Mouse (Mus musculus): Measurements from ENCODE around the gene Sdhb. TPM values are rescaled to one million over a fixed set of nuclear protein-coding genes. Genes with fewer than 3 reads are reported as not detected.

Gene Sdhb
- 242 TPM in 2 replicates for polyA plus RNA-seq (2015; fragmentation: Nextera tagmentation; extraction: Ambion mirVana)

DNA sequence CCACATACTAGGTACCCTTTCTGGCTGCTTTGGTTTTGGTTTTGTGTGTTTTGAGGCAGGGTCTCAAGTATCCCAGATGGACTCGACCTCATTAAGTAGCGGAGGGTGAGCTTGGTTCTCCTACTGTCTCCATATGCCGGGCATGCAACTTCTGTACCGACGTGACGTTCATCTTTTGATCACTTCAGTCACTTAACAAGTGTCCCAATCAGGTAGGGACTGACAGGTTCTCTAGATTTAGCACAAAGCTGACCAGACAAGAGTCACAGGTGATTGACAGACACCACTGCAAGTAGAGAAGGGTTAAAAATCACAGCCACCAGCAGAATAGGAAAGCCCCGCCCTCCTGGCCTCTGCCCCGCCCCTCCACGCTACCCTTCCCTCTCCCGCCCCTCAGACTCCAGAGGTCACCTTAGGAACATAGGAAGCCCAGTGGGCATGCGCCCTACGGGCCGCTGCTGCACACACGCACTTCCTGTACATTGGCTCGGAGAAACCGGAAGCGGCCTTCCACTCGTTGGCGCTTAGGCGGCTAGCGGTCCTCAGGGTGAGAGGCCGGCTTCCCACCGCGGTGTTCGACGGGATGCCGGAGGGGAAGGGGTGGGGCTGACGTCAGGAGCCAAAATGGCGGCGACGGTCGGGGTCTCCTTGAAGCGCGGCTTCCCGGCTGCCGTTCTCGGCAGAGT, at the start of gene Sdhb:
Gene Sdhb, plus strand, starts transcription at position 423 of the 686 bp plus-strand sequence.
- ATAC-seq (ENCODE audit: low read depth) (peak; percentile 97), DNase-seq (peak; percentile 94)
- WGBS (ENCODE audit: insufficient replicate concordance): 5% methylated on average over 37 of the region's 37 CpGs
- no peaks in the 10 kb centered on the region for H3K9me3 ChIP-seq (replicated peaks)
- peak within 1 kb of the TSS; percentile 94 for H3K4me3 ChIP-seq (replicated peaks)
- H3K36me3 ChIP-seq: 0 out of 2 replicates have a peak, but pooled peaks cover 2% of the 10 kb centered on the region
- H3K27ac ChIP-seq: peak within 1 kb of the TSS; percentile 84
- H3K4me2 ChIP-seq: peak within 1 kb of the TSS; percentile 89
- H3K4me1 ChIP-seq (replicated peaks): peaks cover 55% of the 10 kb centered on the region
- peaks cover 15% of the 10 kb centered on the region for H3K27me3 ChIP-seq
- H3K9ac ChIP-seq: peak within 1 kb of the TSS; percentile 90

DNA sequence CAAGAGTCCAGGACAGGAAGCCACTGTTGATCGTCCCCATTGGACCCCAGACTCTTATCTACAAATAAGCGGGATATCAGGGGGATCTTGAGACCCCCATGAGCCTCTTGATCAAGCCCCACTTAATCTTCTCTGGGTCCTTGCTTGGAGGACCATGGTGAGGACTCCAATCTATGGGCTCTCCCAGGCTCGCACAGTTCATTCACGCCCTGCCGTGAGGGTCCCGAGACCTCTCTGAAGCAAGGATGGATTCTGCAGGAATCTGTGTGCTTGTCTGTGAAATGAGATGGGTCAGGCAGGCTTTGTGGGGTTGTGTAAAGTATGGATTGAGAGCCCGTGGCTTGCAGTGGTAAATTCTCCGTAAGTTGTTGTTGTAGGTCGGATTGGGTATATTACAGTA, 49.6 kb upstream of the Sdhb start:
- Histone ChIP-seq H3K4me3 (replicated peaks) (no peak overlapping the region), H3K4me2 (no peak overlapping the region), H3K9ac (no peak overlapping the region), H3K27ac (no peak overlapping the region), H3K9me3 (replicated peaks) (no peaks in the 10 kb centered on the region), H3K4me1 (replicated peaks) (peaks cover 30% of the 10 kb centered on the region), H3K27me3 (peaks cover 32% of the 10 kb centered on the region), H3K36me3 (no peaks in the 10 kb centered on the region)
- no peak for ATAC-seq (ENCODE audit: low read depth)
- WGBS (ENCODE audit: insufficient replicate concordance): 78% methylated on average over 9 of the region's 9 CpGs
- DNase-seq: no peak

DNA sequence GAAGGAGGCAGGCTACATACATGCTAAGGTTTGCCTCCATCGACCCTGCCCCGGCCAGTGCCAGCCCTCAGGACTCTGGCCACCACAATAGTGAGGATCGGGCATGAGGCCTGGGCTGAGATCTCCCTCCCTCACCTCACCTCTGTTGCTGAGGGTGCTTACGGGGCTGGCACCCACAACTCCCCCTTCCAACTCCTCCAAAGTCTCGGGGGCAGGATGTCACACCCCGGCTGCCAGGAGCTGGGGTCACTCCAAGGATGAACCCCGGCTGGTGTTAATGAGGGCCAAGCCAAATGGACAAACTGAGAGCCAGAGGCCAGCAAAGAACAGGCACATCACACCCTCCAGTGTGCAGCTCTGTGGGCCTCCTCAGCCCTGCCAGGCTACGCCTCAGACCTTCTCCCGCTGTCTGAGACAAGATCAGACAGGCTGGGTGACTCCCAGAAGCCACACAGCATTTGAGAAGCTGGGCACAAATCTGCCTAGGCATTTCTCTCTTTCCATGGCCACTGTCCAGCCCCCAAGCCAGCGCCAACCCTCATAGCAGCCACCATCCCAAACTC, 48.7 kb upstream of the Sdhb start:
- Histone ChIP-seq H3K4me1 (replicated peaks) (peaks cover 26% of the 10 kb centered on the region), H3K27me3 (peaks cover 25% of the 10 kb centered on the region), H3K36me3 (no peaks in the 10 kb centered on the region), H3K27ac (no peak overlapping the region), H3K4me2 (no peak overlapping the region), H3K4me3 (replicated peaks) (no peak overlapping the region), H3K9ac (no peak overlapping the region), H3K9me3 (replicated peaks) (no peaks in the 10 kb centered on the region)
- ATAC-seq (ENCODE audit: low read depth): no peak
- 69% methylated on average over 10 of the region's 10 CpGs for WGBS (ENCODE audit: insufficient replicate concordance)
- DNase-seq: no peak

DNA sequence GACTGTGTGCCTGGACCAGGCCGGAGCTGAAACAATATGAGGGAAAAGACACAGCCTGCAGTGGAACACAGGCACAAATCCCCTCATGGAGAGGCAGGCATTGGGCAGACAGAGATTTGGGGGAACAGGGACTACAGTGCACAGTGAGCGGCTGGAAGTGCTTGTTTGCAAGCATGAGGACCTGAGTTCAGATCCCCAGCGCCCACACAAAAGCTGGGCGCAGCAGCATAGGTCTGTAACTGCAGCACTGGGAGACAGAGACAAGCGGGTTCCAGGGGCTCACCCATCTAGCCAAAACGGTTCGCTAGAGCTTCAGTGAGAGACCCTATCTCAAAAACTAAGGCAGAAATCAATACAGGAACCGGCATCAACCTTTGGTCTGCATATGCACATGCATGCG, 47.4 kb upstream of the Sdhb start:
- Histone ChIP-seq H3K4me3 (replicated peaks) (no peak overlapping the region), H3K9me3 (replicated peaks) (no peaks in the 10 kb centered on the region), H3K27ac (no peak overlapping the region), H3K9ac (no peak overlapping the region), H3K4me1 (replicated peaks) (peaks cover 14% of the 10 kb centered on the region), H3K27me3 (peaks cover 14% of the 10 kb centered on the region), H3K36me3 (no peaks in the 10 kb centered on the region), H3K4me2 (no peak overlapping the region)
- WGBS (ENCODE audit: insufficient replicate concordance): 71% methylated on average over 9 of the region's 9 CpGs
- DNase-seq (no peak), ATAC-seq (ENCODE audit: low read depth) (no peak)

DNA sequence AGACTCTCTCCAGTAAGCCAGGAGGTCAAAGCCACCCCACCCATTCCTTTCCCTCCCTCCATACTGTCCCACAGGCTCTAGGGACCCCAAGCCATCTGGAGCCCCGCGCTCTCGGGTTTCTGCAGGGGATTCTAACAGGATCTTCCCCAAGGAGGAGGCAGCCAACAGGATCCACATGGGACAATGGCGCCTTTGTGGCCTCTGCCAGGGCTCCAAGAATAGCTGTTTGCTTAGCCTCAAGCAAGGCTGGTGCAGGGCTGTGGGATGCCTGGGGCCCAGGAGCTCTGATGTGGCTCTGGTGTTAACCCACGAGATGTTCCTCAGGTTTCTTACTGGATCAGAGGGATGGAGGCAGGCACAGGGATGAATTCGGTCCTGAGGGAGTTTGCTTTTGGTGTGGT, 46.3 kb upstream of the Sdhb start:
- no peak overlapping the region for H3K4me3 ChIP-seq (replicated peaks)
- no peak overlapping the region for H3K4me2 ChIP-seq
- H3K9me3 ChIP-seq (replicated peaks): no peaks in the 10 kb centered on the region
- H3K27ac ChIP-seq: no peak overlapping the region
- DNase-seq (no peak), ATAC-seq (ENCODE audit: low read depth) (no peak)
- H3K4me1 ChIP-seq (replicated peaks): peaks cover 9% of the 10 kb centered on the region
- H3K27me3 ChIP-seq: peaks cover 5% of the 10 kb centered on the region; the same call in 1 of the 2 replicates
- no peaks in the 10 kb centered on the region for H3K36me3 ChIP-seq
- no peak overlapping the region for H3K9ac ChIP-seq
- WGBS (ENCODE audit: insufficient replicate concordance): 62% methylated on average over 6 of the region's 6 CpGs

DNA sequence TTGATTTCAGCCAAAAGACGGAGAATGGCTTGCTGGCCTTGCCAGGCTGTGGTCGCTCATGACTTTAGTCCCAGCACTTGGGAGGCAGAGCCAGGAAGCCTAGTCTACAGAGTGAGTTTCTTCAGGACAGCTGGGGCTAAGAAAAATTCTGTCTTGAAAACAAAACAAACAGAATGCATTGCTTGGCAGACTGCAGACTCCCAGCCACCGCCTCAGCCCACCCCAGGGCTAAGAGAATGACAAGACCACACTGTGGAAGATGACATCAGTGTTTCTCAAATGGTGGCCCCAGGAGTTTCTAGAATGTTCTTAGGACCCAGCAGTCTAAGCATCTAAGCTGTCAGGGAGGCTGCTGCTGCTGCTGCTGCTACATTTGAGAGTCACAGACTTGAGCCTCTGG, 45.8 kb upstream of the Sdhb start:
- Histone ChIP-seq H3K4me1 (replicated peaks) (peaks cover 12% of the 10 kb centered on the region), H3K4me3 (replicated peaks) (no peak overlapping the region), H3K9me3 (replicated peaks) (no peaks in the 10 kb centered on the region), H3K9ac (no peak overlapping the region), H3K27ac (no peak overlapping the region), H3K36me3 (no peaks in the 10 kb centered on the region), H3K4me2 (no peak overlapping the region), H3K27me3 (peaks cover 5% of the 10 kb centered on the region; the same call in 1 of the 2 replicates)
- 81% methylated on average over 3 of the region's 3 CpGs for WGBS (ENCODE audit: insufficient replicate concordance)
- DNase-seq (no peak), ATAC-seq (ENCODE audit: low read depth) (no peak)

DNA sequence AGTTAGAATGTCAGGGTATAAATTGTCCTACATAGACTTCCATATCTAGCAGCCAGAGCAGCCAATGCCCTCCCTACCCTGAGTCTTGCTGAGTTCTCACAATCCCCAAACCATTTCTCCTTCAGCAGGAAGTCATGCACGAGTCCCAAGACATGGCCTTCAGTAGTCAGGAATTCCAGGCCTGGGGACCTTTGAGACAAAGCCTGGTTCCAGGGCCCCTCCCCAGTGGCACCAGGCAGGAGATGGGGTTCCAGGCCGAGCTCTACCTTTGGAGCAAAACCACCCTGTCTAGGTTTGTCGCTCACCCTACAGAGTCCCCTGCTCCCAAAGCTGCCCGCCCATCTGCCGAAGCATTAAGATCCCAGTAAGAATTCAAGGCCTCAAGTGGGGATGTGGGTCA, 44.7 kb upstream of the Sdhb start:
- Histone ChIP-seq H3K27me3 (peaks cover 5% of the 10 kb centered on the region; the same call in 1 of the 2 replicates), H3K4me2 (no peak overlapping the region), H3K4me1 (replicated peaks) (peaks cover 6% of the 10 kb centered on the region), H3K4me3 (replicated peaks) (no peak overlapping the region), H3K9me3 (replicated peaks) (no peaks in the 10 kb centered on the region), H3K9ac (no peak overlapping the region), H3K27ac (no peak overlapping the region), H3K36me3 (no peaks in the 10 kb centered on the region)
- DNase-seq (no peak), ATAC-seq (ENCODE audit: low read depth) (no peak)
- WGBS (ENCODE audit: insufficient replicate concordance): 67% methylated on average over 5 of the region's 5 CpGs

DNA sequence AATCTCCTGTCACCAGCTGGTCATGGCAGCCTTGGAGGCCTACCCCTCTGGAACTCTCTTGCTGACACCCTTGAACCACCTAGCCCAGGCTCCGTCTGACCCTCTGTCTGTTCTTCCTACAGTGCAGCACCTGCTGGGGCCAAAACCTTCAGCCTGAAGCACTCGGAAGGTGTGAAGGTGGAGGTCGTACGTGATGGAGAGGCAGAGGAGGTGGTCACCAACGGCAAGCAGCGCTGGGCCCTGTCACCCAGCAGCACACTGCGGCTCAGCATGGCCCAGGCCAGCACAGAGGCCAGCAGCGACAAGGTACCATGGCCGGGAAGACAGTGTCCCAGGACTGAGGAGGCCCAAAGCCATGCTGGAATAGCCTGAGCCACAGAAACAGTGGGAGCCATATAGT, 43.6 kb upstream of the Sdhb start:
- Histone ChIP-seq H3K27me3 (peaks cover 5% of the 10 kb centered on the region; the same call in 1 of the 2 replicates), H3K4me2 (no peak overlapping the region), H3K27ac (no peak overlapping the region), H3K9me3 (replicated peaks) (no peaks in the 10 kb centered on the region), H3K9ac (no peak overlapping the region), H3K4me1 (replicated peaks) (peaks cover 6% of the 10 kb centered on the region), H3K36me3 (no peaks in the 10 kb centered on the region), H3K4me3 (replicated peaks) (no peak overlapping the region)
- ATAC-seq (ENCODE audit: low read depth) (no peak), DNase-seq (no peak)
- 75% methylated on average over 9 of the region's 9 CpGs for WGBS (ENCODE audit: insufficient replicate concordance)

DNA sequence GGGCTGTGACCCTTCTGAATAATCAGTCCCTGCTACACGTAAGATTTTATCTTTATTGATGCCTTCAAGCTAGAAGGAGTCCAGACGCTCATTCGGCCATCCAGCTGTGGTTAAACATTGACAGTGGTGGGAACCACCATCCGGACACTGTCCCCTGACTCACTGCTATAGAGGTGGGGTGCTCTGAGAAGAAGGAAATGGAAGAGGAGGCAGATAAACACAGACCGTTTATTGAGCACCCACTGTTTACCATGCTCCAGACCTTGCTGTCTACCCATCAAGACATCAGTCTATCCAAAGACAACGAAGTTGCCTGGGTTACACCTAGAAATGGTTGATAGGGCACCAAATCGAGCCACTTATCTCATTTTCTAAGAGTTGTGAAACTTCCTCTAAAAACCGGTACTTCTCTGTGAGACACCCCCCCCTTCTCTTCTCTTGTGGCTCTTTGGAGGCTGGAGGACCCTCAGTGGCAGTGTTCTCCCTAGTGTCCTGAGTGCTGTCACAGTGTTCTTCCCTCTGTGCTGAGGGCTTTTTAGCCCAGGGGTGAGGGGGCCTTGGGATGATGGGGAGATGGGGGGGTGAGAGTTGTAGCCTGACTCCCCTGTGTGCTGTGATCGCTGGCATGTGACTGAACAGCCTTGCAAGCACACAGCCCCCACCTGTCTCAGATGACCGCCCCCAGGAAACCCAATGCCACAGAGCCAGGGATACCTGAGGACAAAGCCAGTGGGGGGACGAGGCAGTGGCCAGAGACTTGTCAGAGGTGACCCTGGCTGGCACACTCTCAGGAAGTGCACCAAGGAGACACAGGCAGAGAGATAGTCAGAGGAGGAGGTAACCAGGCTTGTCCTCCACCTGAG, 40.8 kb upstream of the Sdhb start:
- ATAC-seq (ENCODE audit: low read depth) (no peak), DNase-seq (no peak)
- H3K9me3 ChIP-seq (replicated peaks): no peaks in the 10 kb centered on the region
- H3K27me3 ChIP-seq: 0 out of 2 replicates have a peak, but pooled peaks cover 3% of the 10 kb centered on the region
- no peak overlapping the region for H3K4me2 ChIP-seq
- no peak overlapping the region for H3K27ac ChIP-seq
- H3K4me3 ChIP-seq (replicated peaks): no peak overlapping the region
- no peaks in the 10 kb centered on the region for H3K36me3 ChIP-seq
- peaks cover 6% of the 10 kb centered on the region for H3K4me1 ChIP-seq (replicated peaks)
- 14% methylated on average over 11 of the region's 11 CpGs for WGBS (ENCODE audit: insufficient replicate concordance)
- H3K9ac ChIP-seq: no peak overlapping the region

DNA sequence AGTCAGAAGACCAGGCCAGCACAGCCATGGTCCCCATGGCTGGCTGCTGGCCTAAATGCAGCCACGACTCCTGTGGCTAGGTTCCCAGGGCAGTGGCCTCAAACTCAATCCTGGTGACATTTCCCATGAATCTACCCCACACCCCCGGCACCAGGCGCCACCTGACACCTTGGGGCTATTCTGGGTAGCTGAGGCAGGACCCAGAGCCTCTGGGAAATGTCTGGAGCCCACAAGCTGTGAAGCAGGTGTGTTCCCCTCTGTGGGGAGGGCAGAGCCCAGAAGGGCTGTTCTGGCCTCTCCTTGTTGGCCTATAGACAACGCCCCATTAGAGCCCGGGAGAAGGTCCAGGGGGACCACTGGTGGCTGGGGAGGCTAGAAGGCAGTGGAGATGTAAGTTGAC, 38.5 kb upstream of the Sdhb start:
- Histone ChIP-seq H3K27ac (no peak overlapping the region), H3K4me3 (replicated peaks) (no peak overlapping the region), H3K36me3 (no peaks in the 10 kb centered on the region), H3K9me3 (replicated peaks) (no peaks in the 10 kb centered on the region), H3K27me3 (no peaks in the 10 kb centered on the region), H3K4me2 (no peak overlapping the region), H3K9ac (no peak overlapping the region), H3K4me1 (replicated peaks) (peaks cover 6% of the 10 kb centered on the region)
- no peak for DNase-seq
- WGBS (ENCODE audit: insufficient replicate concordance): 66% methylated on average over 5 of the region's 5 CpGs
- ATAC-seq (ENCODE audit: low read depth): no peak

DNA sequence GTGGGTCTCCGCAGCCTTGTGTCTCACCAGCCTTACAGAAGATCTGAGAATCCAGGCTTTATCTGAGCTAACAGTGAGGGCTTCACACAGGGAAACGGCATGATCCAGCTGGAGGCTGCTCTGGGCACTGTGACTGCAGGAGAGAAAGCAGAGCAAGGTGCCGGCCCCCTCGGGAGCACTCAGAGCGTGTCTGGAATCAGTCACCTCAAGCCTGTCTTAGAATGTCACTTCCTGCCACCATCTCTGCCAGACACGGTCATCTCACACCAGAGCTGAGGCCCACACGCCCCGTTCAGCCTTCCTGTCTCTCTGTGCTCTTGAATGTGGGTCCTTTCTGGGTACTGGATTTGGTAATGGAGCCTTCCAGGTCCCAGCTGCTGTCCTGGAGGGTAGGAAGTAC, 35.4 kb upstream of the Sdhb start:
- Histone ChIP-seq H3K4me3 (replicated peaks) (no peak overlapping the region), H3K27me3 (no peaks in the 10 kb centered on the region), H3K9ac (no peak overlapping the region), H3K4me2 (no peak overlapping the region), H3K36me3 (no peaks in the 10 kb centered on the region), H3K9me3 (replicated peaks) (no peaks in the 10 kb centered on the region), H3K27ac (no peak overlapping the region), H3K4me1 (replicated peaks) (peaks cover 2% of the 10 kb centered on the region; the same call in 1 of the 2 replicates)
- WGBS (ENCODE audit: insufficient replicate concordance): 34% methylated on average over 8 of the region's 8 CpGs
- DNase-seq: no peak
- no peak for ATAC-seq (ENCODE audit: low read depth)

All from liver, embryonic 13.5 days (tissue).